Mouse (Mus musculus): ENCODE measurements around the gene Gm28374. TPM values are rescaled to one million over a fixed set of nuclear protein-coding genes. Genes with fewer than 3 reads are reported as not detected.

The Gm28374 gene
- total RNA-seq, 1 experiment from 2014 or later = not detected

Small RNAs within 50 kb of the gene (microRNA-seq; reads per million reads assigned to microRNA genes)
- 1.1 to 1.7 reads per million in 2 experiments for gene Mir6988

Other genes with a start within 250 kb of the Gm28374 start
- gene Frmd8, start 207.0 kb downstream of the Gm28374 start, total RNA-seq (2021) = 40.4 and 63.3 TPM in 2 replicates
- 39.1 and 39.7 TPM in 2 replicates for gene Slc25a45, start 204.4 kb downstream of the Gm28374 start, total RNA-seq (2021)
- 1.3 and 2.0 TPM in 2 replicates for gene Tigd3, start 188.1 kb downstream of the Gm28374 start, total RNA-seq (2021)
- 88.9 and 103 TPM in 2 replicates for gene Dpf2, start 169.2 kb downstream of the Gm28374 start, total RNA-seq (2021)
- gene Cdc42ep2, start 157.4 kb downstream of the Gm28374 start, total RNA-seq (2021) = 6.2 and 8.5 TPM in 2 replicates
- gene Pola2, start 118.1 kb downstream of the Gm28374 start, total RNA-seq (2021) = 28.4 and 29.6 TPM in 2 replicates
- not detected in 2 replicates for gene Slc22a20, start 96.1 kb downstream of the Gm28374 start, total RNA-seq (2021)
- gene Capn1, start 66.4 kb downstream of the Gm28374 start, total RNA-seq (2021) = 28.0 and 40.2 TPM in 2 replicates
- gene Syvn1, start 35.7 kb downstream of the Gm28374 start, total RNA-seq (2021) = 59.7 and 65.6 TPM in 2 replicates
- 65.2 and 65.7 TPM in 2 replicates for gene Mrpl49, start 24.5 kb downstream of the Gm28374 start, total RNA-seq (2021)
- gene Fau, start 24.4 kb downstream of the Gm28374 start, total RNA-seq (2021) = 891 and 1,016 TPM in 2 replicates
- 34.6 TPM in 2 replicates for gene Znhit2, start 21.1 kb downstream of the Gm28374 start, total RNA-seq (2021)
- 59.9 and 66.0 TPM in 2 replicates for gene Tm7sf2, start 13.9 kb downstream of the Gm28374 start, total RNA-seq (2021)
- gene Vps51, start 5.0 kb downstream of the Gm28374 start, total RNA-seq (2021) = 68.8 and 80.9 TPM in 2 replicates
- 0.85 TPM in 1 of 2 replicates, not detected in the other for gene Tmem262, start 2.2 kb downstream of the Gm28374 start, total RNA-seq (2021)
- 41.9 and 43.0 TPM in 2 replicates for gene Zfpl1, start 2.7 kb upstream of the Gm28374 start, total RNA-seq (2021)
- 3.0 and 4.1 TPM in 2 replicates for gene Cdca5, start 2.7 kb upstream of the Gm28374 start, total RNA-seq (2021)
- not detected in 2 replicates for gene AC131692.1, start 12.2 kb upstream of the Gm28374 start, total RNA-seq (2021)
- gene Naaladl1, start 23.5 kb upstream of the Gm28374 start, total RNA-seq (2021) = 0.24 and 0.38 TPM in 2 replicates
- gene Sac3d1, start 36.4 kb upstream of the Gm28374 start, total RNA-seq (2021) = 15.1 and 19.5 TPM in 2 replicates
- gene Snx15, start 46.0 kb upstream of the Gm28374 start, total RNA-seq (2021) = 23.5 and 26.9 TPM in 2 replicates
- gene Batf2, start 58.7 kb upstream of the Gm28374 start, total RNA-seq (2021) = 1.00 and 2.1 TPM in 2 replicates
- 74.5 and 74.7 TPM in 2 replicates for gene Arl2, start 59.3 kb upstream of the Gm28374 start, total RNA-seq (2021)
- 0.76 and 2.9 TPM in 2 replicates for gene Majin, start 102.1 kb upstream of the Gm28374 start, total RNA-seq (2021)
- gene Gpha2, start 144.1 kb upstream of the Gm28374 start, total RNA-seq (2021) = 20.1 and 25.8 TPM in 2 replicates
- 95.5 and 103 TPM in 2 replicates for gene Ppp2r5b, start 153.6 kb upstream of the Gm28374 start, total RNA-seq (2021)
- 33.8 and 47.0 TPM in 2 replicates for gene Atg2a, start 159.4 kb upstream of the Gm28374 start, total RNA-seq (2021)
- 101 and 126 TPM in 2 replicates for gene Ehd1, start 194.5 kb upstream of the Gm28374 start, total RNA-seq (2021)
- 22.8 and 34.2 TPM in 2 replicates for gene Cdc42bpg, start 224.2 kb upstream of the Gm28374 start, total RNA-seq (2021)